Mouse (Mus musculus) CH12.LX (cell line): ENCODE data around the gene Nemp1.

Source experiments
- CHD2 ChIP-seq: IDR thresholded peaks from 2 replicates; pipeline ENCODE4 v1.6.1; 2011; ENCODE audit warnings: low read length, improper control_type of control experiment
- CTCF ChIP-seq, 2 experiments: IDR thresholded peaks in 1 of 2; conservative IDR thresholded peaks in 1 of 2; 2 replicates each; pipeline ENCODE4 v1.5.1; 2011 to 2012; ENCODE audit warnings: low read depth in 2 of 2, low read length in 2 of 2, improper control_type of control experiment in 1 of 2, inconsistent platforms in 1 of 2, mild to moderate bottlenecking in 1 of 2, moderate library complexity in 1 of 2
- MAX ChIP-seq: IDR thresholded peaks from 2 replicates; pipeline ENCODE4 v1.6.1; 2011; ENCODE audit warnings: low read length, improper control_type of control experiment
- NELFE ChIP-seq: IDR thresholded peaks from 2 replicates; pipeline ENCODE4 v1.6.1; 2011; ENCODE audit warnings: low read depth, low read length, improper control_type of control experiment

DNA sequence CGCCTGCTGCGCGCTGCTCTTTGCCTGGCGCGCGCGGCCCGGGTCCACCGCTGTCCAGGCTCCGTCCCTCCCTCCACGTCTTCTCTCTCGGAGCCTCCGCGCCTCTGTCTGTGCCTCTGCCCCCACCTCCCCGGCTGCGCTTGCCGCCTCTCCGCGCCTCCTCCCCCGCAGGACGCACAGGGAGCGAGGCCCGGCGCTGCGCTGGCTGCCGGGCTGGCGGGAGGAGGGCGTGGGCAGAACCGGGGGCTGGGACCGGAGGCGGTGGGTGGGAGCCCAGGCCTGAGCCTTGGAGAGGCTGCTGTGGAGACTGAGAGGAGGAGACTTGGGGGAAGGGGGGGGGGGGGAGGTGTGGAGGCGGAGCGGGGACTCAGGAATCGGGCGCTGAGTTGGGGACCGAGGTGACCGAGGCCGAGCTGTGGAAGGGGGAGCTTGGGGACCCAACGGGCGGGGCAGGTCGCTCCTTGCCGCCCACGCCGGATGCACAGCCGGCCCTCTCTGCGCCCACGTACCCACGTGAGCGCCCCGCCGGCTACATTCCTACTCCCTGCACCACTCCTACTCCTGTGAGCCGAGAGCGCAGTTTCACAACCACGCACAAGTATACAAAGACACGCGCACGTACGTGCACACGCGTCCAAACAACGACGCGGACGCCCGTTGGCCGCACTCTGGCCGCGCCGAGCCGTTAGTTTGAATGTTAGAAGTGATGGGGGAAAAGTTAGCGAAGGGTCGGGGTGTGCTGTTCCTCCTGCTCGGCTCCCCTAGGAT is at the start of gene Nemp1:
- TF ChIP-seq MAX (0 out of 2 replicates have a peak, but pooled peaks have one; percentile 2), NELFE (peak; percentile 31; the same call in 1 of the 2 replicates), CHD2 (peak; percentile 27; the same call in 1 of the 2 replicates), CTCF (conservative IDR thresholded peaks at IDR 0.05 in 1 of 2, IDR thresholded peaks at IDR 0.05 in 1 of 2; ENCODE audit: low read depth in 2 of 2, low read length in 2 of 2) (no peak)
